Mouse (Mus musculus) cerebellum, adult 9-10 months (tissue): ENCODE measurements around the gene Ar.

ENCODE experiments used
- DNase-seq: peaks from one replicate; pipeline ENCODE4 v3.0.0; 2022

Ar gene

DNA sequence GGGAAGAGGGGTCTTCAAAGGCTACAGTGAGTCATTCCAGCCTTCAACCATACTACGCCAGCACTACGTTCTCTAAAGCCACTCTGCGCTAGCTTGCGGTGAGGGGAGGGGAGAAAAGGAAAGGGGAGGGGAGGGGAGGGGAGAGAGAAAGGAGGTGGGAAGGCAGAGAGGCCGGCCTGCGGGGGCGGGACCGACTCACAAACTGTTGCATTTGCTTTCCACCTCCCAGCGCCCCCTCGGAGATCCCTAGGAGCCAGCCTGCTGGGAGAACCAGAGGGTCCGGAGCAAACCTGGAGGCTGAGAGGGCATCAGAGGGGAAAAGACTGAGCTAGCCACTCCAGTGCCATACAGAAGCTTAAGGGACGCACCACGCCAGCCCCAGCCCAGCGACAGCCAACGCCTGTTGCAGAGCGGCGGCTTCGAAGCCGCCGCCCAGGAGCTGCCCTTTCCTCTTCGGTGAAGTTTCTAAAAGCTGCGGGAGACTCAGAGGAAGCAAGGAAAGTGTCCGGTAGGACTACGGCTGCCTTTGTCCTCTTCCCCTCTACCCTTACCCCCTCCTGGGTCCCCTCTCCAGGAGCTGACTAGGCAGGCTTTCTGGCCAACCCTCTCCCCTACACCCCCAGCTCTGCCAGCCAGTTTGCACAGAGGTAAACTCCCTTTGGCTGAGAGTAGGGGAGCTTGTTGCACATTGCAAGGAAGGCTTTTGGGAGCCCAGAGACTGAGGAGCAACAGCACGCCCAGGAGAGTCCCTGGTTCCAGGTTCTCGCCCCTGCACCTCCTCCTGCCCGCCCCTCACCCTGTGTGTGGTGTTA, at the start of gene Ar:
Gene Ar (plus strand): TSS at position 239 of the 812 bp plus-strand sequence.
- no peak for DNase-seq

GRCm38 (mm10) chrX:98149724-98150392, 1.3 kb downstream of the Ar start:
- DNase-seq: no peak

- DNase-seq: no peak
Observed at GRCm38 (mm10) chrX:98150393-98151119, 2.0 kb downstream of the Ar start.

- no peak for DNase-seq
Observed at GRCm38 (mm10) chrX:98189759-98190158, 41.2 kb downstream of the Ar start.

DNA sequence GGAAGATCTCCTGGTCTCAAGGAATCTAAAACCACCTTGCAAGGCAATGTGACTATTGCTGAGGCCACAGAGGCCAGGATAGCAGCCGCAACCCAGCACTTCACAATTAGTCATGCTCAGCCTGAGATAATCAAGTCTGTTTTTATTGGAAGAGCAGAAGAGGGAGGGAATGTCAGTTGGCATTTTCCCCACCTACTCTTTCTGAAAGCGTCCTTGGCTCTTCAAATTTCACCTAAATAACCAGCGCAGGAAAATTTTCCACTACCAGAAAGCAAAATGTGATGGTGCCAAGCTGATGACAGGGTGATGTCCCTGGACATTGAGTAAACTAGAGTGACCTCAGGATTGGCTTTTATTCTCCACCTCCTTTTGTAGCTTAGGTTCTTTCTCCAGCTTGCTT, 57.2 kb downstream of the Ar start:
- DNase-seq: no peak

DNA sequence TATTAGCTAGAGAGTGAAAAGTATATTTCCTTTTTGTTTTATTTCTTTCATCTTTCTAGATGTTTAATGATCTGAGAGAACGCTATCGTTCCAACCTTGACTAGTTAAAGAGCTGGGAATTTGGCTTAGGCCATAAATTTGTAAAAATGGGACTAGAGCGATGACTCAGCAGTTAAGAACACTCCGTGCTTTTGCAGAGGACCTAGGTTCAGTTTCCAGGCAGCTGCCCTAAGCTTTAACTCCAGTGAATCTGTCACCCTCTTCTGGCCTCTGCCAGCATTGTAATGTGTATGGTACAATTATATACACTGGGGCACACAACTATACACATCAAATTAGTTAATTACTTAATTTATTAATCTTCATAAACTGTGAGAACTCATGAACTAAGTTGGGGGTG, 58.6 kb downstream of the Ar start:
- no peak for DNase-seq

DNA sequence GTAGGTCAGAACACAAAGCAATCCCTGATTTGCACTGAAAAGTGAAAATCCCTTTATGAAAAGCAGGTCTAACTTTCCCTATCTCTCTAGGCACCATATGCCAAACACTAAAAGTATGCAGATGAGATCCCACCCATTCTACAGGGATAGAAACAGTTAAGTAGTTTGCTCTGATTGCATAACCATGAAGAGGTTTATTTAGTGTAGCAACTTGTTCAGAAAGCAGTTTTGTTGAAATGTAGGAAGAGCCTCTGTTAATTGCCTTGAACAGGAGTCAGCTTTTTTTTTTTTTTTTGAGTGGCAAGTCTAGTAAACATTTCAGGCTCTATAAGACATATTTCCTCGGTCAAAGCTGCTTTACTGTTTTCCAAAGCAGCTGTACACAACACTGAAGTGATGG, 67.5 kb downstream of the Ar start:
- DNase-seq: no peak

GRCm38 (mm10) chrX:98239011-98239410, 90.4 kb downstream of the Ar start:
- no peak for DNase-seq

GRCm38 (mm10) chrX:98245108-98245507, 96.5 kb downstream of the Ar start:
- DNase-seq: no peak

- no peak for DNase-seq
Observed at GRCm38 (mm10) chrX:98248363-98248762, 99.8 kb downstream of the Ar start.

- DNase-seq: no peak
Observed at GRCm38 (mm10) chrX:98259620-98260019, 111.1 kb downstream of the Ar start.

DNA sequence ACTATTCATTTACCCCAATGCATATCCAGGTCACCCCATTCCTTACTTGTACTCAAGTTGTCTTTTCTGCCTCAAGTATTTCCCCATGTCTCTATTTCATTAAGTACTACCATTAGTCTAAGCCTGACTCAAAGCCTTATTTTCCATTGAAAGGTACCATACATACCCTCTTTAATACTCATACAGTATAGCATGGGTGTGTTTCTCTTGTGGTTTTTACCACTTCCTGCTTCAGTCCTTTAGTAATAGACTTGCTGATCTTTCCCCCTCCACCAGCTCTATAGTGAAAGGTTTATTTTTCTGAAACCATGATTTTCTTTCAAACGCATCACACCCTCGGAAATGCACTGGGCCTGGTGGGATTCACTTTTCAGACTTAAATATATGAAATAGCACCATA, 117.2 kb downstream of the Ar start:
- no peak for DNase-seq

- no peak for DNase-seq
Observed at GRCm38 (mm10) chrX:98271361-98271760, 122.8 kb downstream of the Ar start.

DNA sequence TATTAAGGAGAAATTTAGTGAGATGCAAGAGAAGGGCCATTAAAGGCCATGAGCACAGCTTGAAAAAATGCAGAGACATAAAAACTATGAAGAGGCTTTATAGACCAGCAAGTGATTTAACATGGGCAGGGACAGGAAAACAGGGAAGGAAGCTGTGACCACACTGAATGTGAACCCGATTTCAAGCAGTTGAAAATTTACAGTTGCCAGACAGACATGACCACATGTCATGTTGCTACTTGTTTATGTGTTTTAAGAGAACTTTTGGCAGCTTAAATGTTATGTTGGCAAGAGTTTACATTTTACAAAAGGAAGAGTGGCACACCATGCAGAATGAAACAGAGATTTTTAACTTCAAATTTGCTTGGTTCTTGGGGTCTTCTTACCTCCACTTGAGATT, 143.2 kb downstream of the Ar start:
- no peak for DNase-seq

DNA sequence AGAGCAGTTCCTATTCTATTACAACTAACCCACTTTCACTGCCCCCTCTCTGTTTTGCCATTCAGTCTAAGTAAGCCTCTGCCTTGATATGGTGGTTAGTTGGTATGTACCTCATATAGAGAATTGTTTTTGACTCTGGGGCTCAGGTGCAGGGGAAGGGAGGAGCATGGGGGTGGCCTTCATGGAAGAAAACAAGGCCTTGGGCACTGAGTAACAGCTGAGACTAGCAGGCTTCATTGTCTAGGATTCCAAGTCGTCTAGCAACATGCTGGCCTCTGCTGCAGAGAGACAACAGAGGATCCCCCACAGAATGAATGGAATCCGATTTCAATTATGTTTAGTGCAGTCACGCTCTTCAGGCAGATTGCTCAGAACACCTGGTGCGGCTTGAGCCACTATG, 152.1 kb downstream of the Ar start:
- DNase-seq: no peak

DNA sequence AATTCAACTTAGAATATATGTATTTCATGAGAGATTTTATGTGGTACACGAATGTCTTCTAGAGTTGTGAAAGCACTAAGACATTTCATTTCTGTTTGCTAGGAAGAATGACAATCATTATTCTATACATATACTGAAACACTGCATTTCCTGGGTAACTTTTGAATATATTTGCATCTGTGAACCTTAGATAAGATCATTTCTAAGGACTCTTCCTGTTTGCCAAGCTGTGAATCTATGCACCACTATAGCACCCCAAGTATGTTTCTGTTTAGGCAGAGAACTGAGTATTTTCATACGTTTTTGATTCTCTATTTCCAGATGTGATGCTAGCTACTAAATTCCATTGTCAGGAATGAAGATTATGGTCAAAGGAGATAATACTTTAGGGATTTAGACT, 153.4 kb downstream of the Ar start:
- no peak for DNase-seq

DNA sequence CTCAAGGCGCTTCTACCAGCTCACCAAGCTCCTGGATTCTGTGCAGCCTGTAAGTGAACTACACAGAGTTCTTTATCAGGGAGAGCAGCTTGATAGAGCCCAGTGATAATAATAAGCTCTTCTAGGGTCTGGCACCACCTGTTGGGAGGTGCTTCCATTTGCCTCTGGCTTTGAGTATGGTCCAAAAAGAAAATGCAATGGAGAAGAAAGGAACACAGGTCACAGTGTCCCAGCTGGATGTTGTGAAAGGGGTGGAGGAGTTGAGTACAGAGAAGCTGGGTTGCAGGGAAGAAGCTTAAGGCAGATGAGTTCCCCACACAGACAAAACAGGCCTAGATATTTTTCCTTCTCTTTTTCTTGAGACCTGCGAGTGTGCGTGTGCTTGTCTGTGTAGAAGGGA, 167.4 kb downstream of the Ar start:
- no peak for DNase-seq

DNA sequence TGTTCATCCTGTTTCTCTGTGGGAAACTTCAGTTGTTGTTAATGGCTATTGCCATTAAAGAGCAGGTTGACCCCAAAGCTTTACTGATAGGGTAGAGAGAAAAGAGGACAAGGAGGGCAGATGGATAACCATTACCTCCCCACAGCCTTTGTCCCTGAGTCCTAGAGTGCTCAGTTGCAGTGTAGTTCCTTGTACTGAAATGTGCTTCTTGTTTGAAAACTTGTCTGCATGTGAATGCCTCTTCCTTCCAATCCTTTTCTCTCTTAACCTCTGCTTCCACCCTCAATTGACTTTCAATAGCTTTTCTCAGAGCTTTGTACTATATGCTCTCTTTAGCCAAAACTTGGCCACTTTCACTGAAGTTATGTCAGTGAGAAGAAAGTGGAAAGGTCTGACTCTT, 168.9 kb downstream of the Ar start:
- DNase-seq: no peak

- DNase-seq: no peak
Observed at GRCm38 (mm10) chrX:98323105-98323504, 174.5 kb downstream of the Ar start.

DNA sequence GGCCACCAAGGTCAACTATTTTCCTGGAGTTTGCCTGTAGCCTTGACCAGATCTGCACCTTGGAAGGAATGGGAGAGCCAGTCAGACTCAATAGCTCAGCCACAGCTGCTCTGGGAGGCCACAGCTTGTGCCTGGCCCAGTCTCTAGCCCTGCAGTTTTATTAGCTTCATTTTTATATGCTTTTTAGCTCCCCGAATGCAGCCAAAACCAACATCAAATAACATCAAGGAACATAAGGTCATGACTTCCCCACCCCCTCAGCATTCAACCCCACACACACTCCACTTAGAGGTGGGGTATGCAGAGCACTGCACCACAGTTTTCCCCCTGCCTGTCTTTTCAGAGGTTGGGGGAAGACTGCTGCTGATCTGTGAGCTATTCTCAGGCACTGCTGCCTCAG, 198.9 kb downstream of the Ar start:
- DNase-seq: no peak

DNA sequence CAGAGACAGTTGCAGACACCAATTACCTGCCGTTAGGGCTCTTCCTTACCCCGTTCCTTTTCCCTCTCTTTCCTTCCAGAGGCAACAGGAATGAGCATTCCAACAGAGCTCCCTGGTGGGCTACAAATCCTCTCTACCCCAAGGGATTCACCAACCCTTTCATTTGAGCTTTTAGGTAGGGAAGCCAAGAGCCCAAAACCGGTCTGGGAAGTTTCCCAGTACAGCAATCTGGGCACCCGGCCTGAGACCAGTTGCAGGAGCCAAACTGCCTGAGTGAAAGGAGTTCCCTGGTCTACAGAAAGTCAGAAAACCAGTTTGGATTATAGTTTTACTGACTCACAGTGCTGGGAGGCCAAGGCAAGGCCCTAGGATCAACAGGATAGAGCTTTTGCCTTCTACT, 199.5 kb downstream of the Ar start:
- DNase-seq: no peak
